Mouse (Mus musculus) left cerebral cortex, adult 11 months (tissue): ENCODE results near the gene Tlr2.

Source experiments
- DNase-seq: peaks from one replicate; pipeline ENCODE4 v3.0.0; 2022; ENCODE audit warnings: low spot score

Gene Tlr2

DNA sequence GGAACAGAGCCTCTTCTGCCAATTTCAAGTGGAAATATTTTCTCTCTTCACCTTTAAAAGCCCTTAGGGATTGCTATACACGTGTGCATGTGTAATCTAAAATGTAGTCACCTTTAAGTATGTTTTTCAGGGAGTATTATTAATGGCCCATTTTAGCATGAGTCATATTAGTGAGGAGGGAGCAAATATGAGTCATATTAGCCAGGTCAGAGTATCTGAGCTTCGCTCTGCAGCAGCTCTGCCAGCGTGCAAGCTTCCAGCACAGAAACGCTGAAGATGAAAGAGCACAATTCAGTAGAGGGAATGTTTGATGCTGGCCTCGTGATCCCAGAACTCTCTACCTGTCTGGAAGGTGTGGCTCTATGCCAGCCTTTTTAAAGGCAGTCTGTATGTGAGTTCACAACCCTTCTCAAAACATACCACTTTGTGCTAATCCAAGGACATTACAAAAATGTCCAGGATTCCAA lies 13.4 kb downstream of the Tlr2 start:
- DNase-seq: no peak

DNA sequence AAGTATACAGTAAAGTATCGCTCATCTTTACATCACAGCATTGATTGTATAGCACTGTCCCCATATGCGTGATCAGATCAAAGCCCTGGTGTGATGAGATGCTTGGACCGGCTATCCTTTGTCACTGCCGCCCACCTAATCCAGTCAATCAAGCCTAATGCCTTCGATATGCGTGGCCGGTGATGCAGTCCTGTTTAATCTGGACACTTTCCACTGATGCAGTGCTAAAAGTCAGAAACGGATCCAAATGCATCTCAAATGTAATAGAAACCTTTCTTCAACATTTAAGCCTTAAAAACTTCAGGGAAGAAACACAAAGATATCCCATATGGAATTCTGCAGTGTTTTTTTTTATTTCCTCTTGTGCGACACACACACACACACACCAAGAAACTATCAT lies 13.9 kb downstream of the Tlr2 start:
- DNase-seq: no peak

DNA sequence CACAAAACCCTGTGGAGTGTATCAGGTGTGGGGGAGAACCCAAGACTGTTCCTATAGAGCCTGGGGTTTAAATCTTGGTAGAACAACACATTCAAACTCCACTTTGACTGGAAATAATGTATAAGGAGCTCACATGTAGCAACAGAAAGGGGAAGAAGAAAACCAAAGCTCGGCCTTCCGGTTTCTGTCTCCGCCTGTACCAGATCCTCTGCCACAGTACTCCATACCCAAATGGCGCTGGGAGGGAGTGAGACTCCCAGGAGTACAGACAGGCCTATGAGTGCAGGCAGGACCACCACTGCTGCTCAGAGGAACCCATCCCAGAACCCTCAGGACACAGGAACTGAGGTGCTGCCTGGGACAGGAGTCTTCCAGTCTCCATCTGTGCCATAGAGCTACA lies 17.8 kb downstream of the Tlr2 start:
- DNase-seq: no peak

DNA sequence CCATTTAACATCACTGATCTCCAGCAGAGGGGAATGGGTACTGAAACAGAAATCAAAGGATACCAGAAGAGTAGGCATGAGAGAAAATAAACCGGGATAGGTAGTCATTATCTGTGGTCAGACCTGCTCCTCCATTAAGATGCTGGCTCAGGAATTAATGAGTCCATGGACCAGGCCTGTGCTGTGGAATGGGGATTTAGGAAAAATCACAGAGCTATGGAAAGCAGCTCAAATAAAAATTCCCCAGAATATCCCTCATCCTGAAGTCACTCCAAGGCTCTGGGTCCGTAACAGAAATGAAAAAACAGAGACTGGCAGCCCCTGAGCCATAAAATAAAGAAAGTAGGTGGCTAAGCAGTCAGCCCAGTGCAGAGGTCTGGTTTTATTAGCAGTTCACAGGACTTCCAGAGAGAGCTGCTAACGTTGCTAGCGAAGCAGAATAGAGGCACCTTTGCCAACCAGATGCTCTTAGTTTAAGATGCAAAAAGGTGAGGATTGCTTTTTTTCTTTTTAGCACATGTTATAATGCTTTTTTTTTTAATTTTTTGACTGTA lies 25.1 kb downstream of the Tlr2 start:
- DNase-seq: no peak

DNA sequence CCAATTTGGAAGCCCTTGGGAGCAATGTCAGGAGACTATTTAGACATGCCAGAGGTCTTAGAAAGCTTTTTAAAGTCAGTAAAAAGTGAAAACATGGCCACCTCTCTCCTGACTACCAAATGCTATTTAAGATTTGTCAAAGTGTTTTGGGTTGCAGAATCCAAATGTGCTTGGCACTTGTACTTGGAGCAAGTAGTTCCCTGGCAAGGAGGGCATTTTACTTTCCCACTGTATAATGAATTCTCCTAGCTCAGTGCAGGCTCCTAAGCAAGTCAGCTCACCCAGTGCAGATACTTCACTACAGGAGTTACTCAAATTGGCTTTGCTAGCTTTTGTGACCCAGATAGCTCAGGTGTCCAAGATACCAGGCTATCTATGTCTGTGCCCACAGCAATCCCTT lies 28.7 kb downstream of the Tlr2 start:
- no peak for DNase-seq

DNA sequence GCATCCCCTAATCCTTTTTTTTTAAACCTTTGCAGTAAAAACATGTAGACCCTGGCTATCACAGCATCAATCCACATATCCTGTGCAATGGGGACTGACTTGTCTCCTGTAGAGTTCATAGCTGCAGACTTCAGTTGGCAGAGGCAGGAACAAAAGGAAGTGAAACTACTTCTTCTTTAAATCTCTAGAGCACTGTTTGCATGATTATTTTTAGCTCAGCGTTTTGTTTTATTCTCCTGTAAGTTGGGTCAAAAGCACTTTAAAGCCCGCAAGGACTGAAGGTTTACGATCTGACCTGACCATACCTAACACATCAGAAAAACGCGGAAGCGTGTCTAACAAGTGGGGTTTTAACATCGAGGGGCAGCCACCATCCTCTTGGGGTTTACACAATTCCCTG lies 29.6 kb downstream of the Tlr2 start:
- DNase-seq: no peak

DNA sequence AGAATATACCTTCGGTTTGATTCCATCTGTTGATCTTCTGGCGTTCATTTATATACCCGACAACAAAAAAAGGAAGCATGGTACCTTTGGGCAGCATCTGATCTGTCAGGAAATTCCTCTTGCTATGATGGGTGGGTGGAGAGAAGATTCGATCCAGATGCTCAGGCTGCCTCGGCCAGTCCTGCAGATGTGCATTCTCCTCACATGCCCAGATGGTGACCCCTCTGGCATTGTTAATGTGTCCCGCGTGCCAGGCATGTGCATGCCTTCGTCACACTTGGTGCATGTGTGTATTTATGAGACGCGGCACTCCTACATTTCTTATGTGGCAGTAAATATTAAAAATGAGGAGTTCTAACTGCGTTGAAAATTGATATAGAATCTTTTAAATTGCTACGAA lies 33.1 kb downstream of the Tlr2 start:
- DNase-seq: no peak

DNA sequence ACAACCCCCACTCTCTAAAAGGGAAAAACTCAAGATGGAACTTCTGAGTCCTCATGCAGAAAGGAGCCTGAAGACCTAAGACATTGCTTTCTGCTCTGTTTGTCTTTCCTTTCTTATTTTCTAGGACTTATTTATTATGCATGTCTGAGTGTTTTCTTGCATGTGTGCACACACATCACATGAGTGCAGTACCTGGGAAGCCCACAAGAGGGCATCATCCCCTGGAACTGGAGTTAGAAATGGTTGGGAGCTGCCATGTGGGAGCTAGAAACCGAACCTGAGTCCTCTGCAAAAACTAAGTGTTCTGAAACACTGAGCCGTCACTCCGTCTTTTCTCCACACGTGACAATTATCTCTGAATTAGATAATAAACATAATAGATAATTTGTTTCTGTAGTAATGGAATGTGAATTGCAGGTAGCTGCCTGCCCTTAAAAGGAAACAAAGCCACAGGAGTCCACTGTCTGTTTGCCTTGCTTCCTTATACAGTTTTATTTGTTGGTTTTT lies 39.9 kb downstream of the Tlr2 start:
- DNase-seq: no peak

DNA sequence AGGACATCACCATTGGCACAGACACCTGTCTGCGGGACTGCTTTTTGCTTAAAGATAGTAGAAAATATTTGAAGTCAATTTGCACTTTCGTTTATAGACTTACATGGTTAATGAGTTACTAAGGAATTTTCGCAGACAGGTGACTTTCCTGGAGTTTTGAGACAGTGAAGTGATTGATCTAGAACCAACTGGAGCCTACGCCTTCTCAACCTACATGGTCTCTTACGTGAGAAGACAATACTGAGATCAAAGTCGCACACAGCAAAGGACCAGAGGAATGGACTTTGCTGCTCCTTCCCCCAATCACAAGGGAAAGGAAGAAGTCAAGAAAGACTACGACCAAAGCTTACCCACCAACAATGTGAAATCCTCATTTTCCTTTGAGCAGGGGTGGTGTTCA lies 42.1 kb downstream of the Tlr2 start:
- no peak for DNase-seq

DNA sequence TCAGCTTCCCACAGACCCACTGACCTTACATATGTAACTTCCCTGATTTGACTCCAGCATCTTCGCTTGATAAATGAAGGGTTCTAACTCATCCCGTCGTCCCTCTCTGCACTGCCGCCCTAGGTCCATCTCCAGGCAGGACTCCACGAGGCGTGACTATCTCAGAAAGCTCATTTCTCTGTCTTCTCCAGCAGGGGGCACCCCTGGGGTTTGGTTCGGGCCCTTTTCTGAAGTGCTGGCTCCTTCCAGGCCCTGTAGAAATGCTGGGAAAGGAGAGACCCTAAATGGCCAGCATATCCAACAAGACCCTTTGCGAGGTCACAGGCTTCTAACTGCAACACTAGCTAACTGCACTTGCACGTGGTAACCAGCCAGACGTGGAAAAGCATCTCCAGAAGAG lies 43.7 kb downstream of the Tlr2 start:
- no peak for DNase-seq

DNA sequence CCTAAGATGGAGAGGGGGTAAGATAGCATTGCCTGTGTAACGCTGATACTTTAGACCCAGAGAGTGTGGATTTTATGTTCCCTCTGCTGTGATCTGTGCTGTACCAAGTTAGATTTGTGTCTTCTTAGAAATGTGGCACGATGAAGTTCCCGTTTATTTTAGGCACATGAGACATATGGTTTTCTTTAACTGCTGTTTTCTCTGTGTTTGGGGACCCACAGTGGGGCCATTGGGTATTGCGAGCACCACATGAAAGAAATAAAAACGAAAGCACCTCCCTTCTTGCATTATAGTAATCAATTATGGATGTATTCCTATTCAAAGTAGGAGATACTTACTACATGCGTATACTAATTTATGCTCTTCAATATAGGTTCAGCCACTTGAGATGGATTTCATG lies 44.5 kb downstream of the Tlr2 start:
- no peak for DNase-seq

DNA sequence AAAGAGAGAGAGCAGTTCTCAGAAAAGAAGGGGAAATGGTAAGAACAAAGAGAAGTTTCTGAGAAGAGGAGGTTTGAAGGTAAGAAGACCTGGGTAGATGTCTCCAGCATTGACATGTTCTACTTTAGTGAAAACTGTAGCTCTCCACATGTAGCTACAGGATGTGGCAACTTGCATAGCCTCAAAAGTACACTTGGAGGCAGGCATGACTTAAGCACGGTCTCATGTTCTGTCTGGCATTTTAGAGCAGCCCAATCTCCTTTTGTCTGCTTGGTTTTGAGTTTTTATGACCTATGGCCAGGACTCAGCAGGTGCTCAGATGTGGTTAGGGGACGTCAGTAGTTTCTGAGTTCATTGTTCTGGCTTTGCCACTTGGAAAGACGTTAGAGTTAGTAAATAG lies 50.1 kb downstream of the Tlr2 start:
- no peak for DNase-seq

DNA sequence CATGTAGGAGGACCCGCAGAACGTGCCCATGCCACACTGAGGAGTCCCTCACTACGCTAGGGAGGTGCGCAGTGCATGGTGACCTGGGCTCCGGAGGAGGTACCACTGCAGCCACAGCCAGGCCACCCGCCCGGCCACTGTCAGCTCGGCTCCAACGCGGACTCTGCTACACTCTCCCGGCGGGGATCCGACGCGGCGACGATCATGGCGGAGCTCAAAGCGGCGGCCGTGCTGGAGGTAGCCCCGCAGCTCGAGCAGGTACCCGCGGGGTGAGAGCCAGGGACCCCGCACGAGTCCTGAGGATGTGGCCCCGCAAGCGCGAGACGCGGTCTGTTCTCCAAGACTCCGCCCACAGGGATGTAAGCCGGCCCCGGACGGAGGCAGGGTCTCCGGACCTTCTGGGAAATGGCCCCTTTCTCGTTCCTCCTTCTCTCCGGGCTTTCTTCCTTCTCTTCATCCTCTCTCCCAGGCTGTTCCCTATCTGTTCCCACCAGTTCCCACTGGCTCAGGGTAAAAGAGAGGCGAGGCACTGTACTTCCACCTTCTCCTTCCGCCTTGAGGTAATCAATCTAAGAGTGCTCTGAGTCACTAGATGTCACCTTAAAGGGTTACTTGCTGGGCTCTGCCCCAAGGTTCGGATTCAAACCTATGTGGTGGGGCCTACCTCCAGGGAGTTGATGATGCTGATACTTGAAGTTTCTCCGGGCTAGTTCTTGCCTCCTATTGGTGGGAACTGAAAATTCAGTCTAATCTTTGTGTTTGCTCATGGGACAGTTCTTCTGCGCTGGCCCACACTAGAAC lies 51.7 kb downstream of the Tlr2 start:
- no peak for DNase-seq

DNA sequence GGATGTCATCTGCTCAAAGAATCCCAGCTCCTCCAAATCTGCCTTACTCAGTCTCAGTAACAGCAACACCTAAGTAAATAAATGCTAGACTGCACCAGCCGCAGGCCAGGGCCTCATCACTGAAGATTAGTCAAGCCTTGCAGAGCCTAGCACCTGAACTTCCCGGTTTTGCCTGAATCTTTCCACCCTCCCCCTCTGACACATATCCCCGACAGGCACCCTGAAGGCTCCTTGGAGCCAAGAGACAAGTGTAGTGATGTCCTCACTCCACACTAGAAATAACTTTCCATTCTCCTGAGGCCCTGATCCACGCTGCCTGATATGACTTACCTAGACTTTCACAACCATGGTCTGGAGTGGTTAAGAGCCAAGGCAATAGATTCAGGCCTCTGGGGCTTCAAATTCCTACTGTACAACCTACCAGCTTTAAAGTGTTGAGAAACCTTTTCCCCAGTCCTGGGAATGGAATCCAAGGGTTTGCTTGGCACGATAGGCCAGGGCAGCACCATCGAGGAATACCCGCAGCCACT lies 53.7 kb downstream of the Tlr2 start:
- DNase-seq: no peak

DNA sequence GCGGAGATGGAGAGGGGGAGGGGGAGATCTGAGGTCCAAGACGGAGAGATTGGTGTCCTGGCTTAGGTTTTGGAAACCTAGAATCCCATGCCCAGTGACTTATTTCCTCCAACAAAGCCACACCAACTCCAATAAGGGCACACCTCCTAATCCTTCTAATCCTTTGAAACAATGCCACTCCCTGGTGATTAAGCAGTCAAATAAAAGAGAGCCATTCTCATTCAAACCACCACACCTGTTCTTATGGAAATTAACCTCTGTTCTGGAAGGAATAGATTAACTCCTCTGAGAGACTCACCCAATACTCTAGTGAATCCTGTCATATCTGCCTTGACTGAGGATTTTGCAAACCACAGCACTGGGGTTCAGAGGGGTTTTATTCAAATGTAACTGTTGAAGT lies 54.5 kb downstream of the Tlr2 start:
- DNase-seq: no peak
